Mouse (Mus musculus) right cerebral cortex, adult 18-20 months (tissue): ENCODE results near the gene Map3k15.

Experiments used
- DNase-seq: peaks from one replicate; pipeline ENCODE4 v3.0.0; 2022; ENCODE audit warnings: mixed read lengths

Gene Map3k15

DNA sequence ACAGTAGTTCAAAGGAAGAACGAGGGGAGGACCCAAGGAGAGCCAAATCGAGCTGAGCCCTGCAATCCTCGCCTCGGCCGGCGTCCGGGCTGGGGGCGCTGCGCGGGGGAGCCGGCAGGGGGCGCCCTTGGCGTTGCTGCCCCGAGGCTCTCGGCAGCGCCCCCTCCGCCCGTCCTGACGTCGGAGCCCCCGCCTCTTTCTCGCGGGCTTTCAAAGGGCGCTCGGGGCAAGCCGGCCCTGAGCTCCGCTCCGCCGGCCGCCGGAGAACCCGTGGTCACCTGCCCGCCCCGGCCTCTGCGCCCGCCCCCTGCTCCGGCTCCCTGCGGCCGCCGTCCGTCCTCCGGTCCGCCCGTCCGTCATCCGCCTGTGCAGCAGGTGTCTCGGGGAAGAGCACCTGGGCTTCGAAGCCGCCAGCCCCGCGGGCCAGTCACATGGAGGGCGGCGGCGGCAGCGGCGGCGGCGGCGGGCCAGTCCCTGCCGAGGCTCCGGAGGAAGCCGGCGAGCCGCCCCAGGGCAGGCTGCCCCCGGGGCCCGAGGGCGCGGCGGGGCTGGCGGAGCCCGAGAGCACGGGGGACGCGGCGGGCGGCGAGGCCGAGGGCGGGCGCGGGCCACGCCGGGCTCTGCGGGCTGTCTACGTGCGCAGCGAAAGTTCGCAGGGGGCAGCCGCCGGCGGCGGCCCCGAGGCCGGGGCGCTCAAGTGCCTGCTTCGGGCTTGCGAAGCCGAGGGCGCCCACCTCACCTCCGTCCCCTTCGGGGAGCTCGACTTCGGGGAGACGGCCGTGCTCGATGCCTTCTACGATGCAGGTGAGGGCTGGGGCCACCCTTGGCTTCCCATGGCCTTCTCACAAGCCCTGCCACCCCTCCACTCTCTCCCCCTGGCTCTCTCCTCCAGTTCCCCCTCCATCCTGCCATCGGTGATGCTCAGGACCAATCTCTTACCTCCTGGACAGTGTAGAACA, at the start of gene Map3k15:
Gene Map3k15 (plus strand): TSS at position 432 of the 959 bp plus-strand sequence.
- DNase-seq = peak; percentile 6

GRCm38 (mm10) chrX:159942569-159942968, 45.7 kb upstream of the Map3k15 start:
- no peak for DNase-seq

DNA sequence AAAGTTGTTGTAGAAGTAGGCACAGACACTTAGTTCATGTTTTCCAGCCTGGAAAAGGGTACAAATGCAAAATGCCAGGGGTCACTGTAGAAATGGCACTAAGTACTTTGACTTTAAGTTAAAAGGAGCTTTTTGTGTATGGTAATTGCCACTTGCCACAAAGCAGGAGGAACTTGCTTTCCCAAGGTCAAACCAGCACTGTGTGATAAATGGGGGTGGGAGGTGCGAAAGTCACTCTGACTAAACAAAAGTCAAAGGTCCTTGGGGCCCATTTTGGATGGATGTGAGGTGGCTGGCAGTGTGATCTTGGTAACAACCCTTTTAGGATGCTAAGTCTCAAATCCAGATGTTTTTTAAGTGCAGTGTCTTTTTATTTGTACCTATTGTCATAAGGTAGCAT, 44.6 kb upstream of the Map3k15 start:
- no peak for DNase-seq

- no peak for DNase-seq
Measured at GRCm38 (mm10) chrX:159953546-159954429, 34.4 kb upstream of the Map3k15 start.

- DNase-seq = no peak
Measured at GRCm38 (mm10) chrX:159954430-159954779, 33.8 kb upstream of the Map3k15 start.

- no peak for DNase-seq
Measured at GRCm38 (mm10) chrX:159955433-159955832, 32.8 kb upstream of the Map3k15 start.

GRCm38 (mm10) chrX:159961385-159961784, 26.8 kb upstream of the Map3k15 start:
- no peak for DNase-seq

DNA sequence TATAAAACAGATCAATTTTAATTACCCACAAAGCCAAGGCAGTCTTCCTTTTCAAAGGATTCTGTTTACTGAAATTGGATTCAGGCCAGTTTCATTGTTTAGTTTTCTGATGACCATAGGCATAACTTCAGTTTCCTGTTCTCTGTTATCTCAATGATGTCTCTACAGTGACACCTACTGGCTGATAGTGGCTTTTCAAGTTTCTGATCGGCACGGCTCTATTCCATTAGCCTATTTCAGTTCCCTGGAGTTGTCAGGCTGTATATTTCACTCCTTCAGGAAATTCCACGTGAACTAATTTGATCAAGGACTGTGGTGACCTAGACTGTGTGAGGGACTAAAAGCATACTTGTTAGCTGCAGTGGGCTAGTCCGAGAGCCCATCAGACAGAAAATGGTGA, 25.0 kb upstream of the Map3k15 start:
- peak; percentile 46 for DNase-seq

GRCm38 (mm10) chrX:159963925-159964324, 24.3 kb upstream of the Map3k15 start:
- DNase-seq = peak; percentile 12

DNA sequence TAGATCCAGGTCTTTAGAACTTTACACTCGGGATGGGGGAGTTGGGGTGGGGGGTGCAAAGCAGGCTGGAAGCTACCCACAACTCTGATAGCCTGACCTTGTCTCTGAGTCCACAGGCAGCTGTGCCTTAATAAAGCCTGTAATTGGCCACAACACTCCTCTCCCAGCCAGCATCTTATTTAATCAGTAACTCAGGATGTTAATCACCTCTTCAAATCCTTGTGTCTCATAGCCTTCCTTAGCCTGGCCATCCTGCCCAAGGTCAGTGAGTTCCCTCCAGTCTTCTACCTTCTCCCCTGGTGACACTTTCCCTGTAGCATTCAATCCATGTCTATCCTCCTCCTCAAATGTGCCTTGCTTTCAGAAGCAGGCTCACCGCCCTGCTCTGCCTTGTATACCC, 19.2 kb upstream of the Map3k15 start:
- no peak for DNase-seq

- no peak for DNase-seq
Measured at GRCm38 (mm10) chrX:159971091-159971779, 17.0 kb upstream of the Map3k15 start.

GRCm38 (mm10) chrX:159973730-159974129, 14.5 kb upstream of the Map3k15 start:
- DNase-seq = no peak

- no peak for DNase-seq
Measured at GRCm38 (mm10) chrX:159976243-159976642, 12.0 kb upstream of the Map3k15 start.

- DNase-seq = no peak
Measured at GRCm38 (mm10) chrX:159995808-159996207, 7.6 kb downstream of the Map3k15 start.

GRCm38 (mm10) chrX:160053306-160053705, 65.1 kb downstream of the Map3k15 start:
- DNase-seq = no peak

DNA sequence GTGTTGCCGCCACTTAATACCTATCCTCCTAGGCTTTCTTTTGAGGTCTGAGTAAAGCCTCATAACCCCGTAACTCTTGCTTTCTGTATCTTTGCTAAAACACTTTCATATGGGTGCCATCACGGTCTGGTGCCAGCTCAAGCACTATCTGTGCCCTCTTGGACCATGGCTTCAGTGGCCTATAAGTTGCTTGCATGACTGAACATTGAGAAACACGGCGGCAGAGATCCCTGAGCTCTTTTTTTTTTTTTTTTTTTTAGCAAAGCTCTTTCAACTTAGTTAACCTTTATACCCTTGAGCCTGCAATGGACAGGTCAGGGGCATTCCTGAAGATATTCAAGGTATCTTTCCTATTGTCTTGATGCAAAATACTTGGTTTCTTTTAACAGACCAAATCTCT, 66.4 kb downstream of the Map3k15 start:
- DNase-seq = no peak

- no peak for DNase-seq
Measured at GRCm38 (mm10) chrX:160091973-160092372, 103.7 kb downstream of the Map3k15 start.

DNA sequence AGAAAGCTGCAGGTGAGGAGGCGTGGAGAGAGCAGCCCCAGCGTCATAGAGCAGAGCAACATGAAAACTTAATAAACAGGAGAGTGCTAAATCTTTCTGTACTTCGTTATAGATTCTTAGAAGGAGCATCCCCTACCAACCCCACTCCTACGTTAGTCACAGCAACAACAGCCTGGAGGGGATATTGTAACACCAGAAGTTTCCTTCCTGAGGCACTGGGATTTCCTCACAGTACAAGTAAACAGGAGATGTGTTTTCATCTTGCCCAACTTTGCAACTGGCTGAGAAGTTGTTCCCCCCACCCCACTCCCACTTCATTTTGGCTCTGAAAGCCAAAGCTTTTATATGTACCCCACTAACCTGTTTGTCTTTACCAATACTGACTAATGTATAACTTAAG, 119.6 kb downstream of the Map3k15 start:
- no peak for DNase-seq

GRCm38 (mm10) chrX:160113777-160114176, 125.5 kb downstream of the Map3k15 start:
- no peak for DNase-seq

DNA sequence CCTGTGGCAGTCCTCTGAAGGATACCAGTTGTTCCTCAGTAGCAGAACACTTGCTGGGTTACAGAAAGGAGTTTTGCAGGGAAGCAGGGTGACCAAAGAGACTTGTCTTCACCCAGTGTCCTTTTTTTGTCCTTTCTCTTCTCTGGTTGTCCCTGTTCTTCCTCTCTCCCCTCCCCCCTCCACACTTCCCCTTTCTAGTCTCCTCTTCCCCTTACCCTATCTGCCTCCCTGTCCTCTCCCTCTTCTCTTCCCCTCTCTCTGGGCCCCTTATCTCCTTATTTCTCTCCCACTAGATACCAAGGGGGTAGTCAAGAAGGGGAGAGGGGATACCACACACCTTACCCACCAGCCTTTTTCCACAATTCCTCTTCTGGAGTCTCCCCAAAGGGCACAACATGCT, 127.8 kb downstream of the Map3k15 start:
- DNase-seq = no peak

DNA sequence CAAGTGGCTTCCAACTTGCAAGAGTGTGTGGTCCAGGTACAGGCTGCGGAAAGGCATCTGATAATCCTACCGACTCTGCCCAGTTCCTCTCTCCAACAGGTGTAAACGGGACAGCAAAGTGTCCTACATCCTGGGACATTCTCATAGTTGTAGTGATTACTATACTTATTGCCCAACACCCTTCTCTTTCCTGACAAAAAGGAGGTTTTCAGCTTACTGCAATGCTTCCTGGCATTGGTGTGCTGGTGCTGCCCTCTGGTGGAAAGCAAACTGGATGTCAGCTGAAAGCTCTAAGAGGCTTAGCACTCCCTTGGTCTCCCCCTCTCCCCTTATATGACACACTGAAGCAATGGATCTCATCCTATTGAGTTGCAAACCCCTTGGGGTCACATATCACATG, 128.4 kb downstream of the Map3k15 start:
- DNase-seq = peak; percentile 51

- no peak for DNase-seq
Measured at GRCm38 (mm10) chrX:160134136-160134843, 146.1 kb downstream of the Map3k15 start.
